ENCODE assay signal across 21 mouse cellular contexts in the genomic region with DNA sequence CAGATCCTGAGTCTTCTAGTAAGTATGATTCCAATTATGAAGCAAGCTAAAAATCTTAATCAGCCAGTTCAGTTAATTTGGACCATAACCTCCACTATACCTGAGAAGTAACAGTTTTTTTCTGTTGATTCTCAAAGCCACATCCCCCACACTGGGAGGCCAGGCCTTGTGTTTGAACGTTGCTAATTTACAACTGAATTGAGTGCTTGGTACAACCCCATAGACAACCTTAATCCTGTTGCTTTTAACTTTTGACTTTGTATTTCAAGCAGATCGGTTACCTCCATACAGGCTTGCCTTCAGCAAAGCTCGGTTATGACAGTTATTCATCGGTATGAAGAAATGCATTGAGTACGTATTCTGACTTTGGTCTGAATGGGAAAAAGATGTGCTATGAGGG.
"Had no signal": no experiment of that assay in that cellular context is flagged by ENCODE, and none has a peak within 500 bp of the region (broad histone marks: within the 10 kb centered on the region; RNA-seq: fewer than 3 reads in every experiment).

No protein-coding gene starts in this region.

- H3K27ac ChIP-seq: lung, embryonic 15.5 days; macrophage; midbrain, embryonic 12.5 days; neural tube, embryonic 13.5 days; neural tube, embryonic 15.5 days had no signal

- ATAC-seq: liver, postnatal 0 days; lung, postnatal 0 days; midbrain, embryonic 16.5 days had no signal

- H3K36me3 ChIP-seq: lung, embryonic 15.5 days; midbrain, embryonic 12.5 days; neural tube, embryonic 13.5 days; neural tube, embryonic 15.5 days had no signal

- DNase-seq: liver, postnatal 0 days; lung, adult 2 months; lung, postnatal 14 days; lung, postnatal 36 days; midbrain, embryonic 14.5 days; retina, postnatal 1 day; right cerebral cortex, adult 18-20 months; right cerebral cortex, postnatal 25 days; right cerebral cortex, postnatal 4 days; spleen, adult 18-20 months; thymus, adult 18-20 months; thymus, postnatal 14 days; thymus, postnatal 36 days had no signal

- H3K4me2 ChIP-seq: lung, embryonic 15.5 days; midbrain, embryonic 12.5 days; neural tube, embryonic 13.5 days; neural tube, embryonic 15.5 days had no signal

- H3K4me1 ChIP-seq: lung, embryonic 15.5 days; midbrain, embryonic 12.5 days; neural tube, embryonic 13.5 days; neural tube, embryonic 15.5 days had no signal

- H3K27me3 ChIP-seq: lung, embryonic 15.5 days; midbrain, embryonic 12.5 days; neural tube, embryonic 13.5 days; neural tube, embryonic 15.5 days had no signal

- H3K9me3 ChIP-seq: lung, embryonic 15.5 days; megakaryocyte, embryonic 14.5 days; midbrain, embryonic 12.5 days; neural tube, embryonic 13.5 days; neural tube, embryonic 15.5 days had no signal

- H3K4me3 ChIP-seq: lung, embryonic 15.5 days; megakaryocyte, embryonic 14.5 days; midbrain, embryonic 12.5 days; neural tube, embryonic 13.5 days; neural tube, embryonic 15.5 days had no signal

- H3K9ac ChIP-seq: liver, postnatal 0 days; lung, embryonic 15.5 days; midbrain, embryonic 12.5 days; neural tube, embryonic 13.5 days; neural tube, embryonic 15.5 days had no signal
